Mouse (Mus musculus): ENCODE data around the gene Hip1.

GRCm38 (mm10) chr5:135496489-135496888, 48.4 kb downstream of the Hip1 start:
- TF ChIP-seq CTCF (IDR thresholded peaks at IDR 0.05; ENCODE audit: low read depth, low read length) (no peak), POLR2AphosphoS5 (IDR thresholded peaks at IDR 0.05; ENCODE audit: insufficient replicate concordance, low read depth, low read length) (no peak)
